Mouse (Mus musculus) neutrophil, adult 5-6 weeks (primary cell): ENCODE results near the gene Rplp0. TPM values are rescaled to one million over a fixed set of nuclear protein-coding genes. Genes with fewer than 3 reads are reported as not detected.

Experiments
- ATAC-seq: fragments of 151-379, 151-347 bp; 2 replicates; pipeline ENCODE4 v1.8.0; 2017; ENCODE audit warnings: mild to moderate bottlenecking, moderate TSS enrichment; ENCODE audit not compliant: insufficient number of reproducible peaks, poor library complexity, low FRiP score, severe bottlenecking; ENCODE audit errors: extremely low read depth
- total RNA-seq: library from RNA; stranded (forward); fragments of 200-1000 nt; gene quantifications from 2 replicates; pipeline ENCODE4 v1.2.3, GENCODE M21; 2017

Gene Rplp0
- total RNA-seq, 1 experiment from 2014 or later: 808 TPM

DNA sequence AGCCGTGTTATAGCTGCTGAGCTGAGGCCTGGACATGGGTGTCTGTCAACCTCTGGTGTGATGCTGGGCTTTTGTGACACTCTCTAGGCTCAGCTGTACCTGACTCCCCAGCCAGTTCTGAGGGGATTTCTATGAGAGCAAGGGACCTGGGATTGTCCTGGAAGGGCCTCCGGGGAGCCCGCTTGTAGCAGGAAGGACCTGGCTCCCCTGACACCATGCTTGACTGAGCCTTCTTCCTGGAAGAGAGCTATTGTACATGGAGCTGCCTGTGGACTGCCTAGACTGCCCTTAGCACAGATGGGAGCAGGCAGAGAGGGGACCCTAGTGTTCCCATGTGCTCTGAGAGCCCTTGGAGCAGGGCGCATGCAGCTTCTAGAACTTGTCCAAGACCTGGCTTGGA is 33.9 kb upstream of the Rplp0 start:
- ATAC-seq: no peak

DNA sequence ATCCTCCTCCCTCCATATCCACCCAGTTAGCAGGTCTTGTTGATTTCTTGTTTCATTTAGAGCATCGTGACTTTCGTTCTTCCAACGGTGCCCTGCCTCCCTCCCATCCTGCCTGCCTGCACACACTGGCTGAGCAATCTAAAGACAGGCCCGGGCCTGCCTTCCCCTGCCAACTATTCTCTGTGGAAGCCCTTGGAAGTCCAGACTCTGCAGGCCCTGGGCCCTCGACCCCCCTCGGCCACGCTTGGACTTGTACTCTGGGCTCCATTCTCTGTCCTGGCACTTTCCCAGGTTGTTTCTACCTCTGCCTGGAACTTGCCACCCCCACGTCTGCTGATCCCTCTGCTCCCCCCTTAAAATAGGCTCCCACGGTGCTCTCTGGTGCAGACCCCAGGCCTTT is 33.3 kb upstream of the Rplp0 start:
- ATAC-seq: no peak

GRCm38 (mm10) chr5:115526456-115527202 is 32.6 kb upstream of the Rplp0 start:
- ATAC-seq: no peak

DNA sequence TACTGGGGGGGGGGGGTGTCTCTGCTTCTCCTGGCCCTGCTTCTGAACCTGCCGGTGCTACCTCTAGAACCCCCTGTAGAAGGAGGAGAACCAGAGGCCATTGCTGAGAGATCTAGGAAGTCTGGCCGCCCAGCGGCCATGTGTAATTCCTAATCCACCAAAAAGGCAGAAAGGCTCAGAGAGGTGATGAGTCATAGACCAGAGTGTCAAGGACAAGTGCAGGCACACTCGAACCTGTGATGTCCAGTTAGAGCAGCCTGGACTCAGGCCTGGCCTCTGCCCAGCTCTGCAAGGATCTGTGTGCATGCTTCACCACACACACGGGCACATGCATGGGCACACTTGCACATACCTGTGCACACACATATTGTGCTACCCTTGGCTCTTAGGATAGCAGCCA is 31.1 kb upstream of the Rplp0 start:
- no peak for ATAC-seq

DNA sequence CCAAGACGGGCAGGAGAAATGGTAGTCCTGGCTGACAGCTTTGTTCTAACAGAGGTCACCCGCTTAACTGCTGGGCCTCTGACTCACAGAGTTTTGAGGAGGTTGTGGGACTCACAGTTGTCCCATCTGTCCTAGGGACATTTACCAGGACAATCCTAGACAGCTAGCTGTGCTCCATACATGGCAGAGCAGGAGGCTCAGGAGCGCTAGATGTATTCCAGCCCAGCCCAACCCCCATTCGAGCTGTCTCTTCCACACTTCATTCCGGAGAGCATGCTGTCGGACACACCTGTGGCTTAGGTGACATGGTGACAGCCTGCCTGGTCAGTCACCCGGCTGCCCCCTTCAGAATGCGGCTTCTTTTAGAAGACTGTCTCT is 29.9 kb upstream of the Rplp0 start:
- no peak for ATAC-seq

DNA sequence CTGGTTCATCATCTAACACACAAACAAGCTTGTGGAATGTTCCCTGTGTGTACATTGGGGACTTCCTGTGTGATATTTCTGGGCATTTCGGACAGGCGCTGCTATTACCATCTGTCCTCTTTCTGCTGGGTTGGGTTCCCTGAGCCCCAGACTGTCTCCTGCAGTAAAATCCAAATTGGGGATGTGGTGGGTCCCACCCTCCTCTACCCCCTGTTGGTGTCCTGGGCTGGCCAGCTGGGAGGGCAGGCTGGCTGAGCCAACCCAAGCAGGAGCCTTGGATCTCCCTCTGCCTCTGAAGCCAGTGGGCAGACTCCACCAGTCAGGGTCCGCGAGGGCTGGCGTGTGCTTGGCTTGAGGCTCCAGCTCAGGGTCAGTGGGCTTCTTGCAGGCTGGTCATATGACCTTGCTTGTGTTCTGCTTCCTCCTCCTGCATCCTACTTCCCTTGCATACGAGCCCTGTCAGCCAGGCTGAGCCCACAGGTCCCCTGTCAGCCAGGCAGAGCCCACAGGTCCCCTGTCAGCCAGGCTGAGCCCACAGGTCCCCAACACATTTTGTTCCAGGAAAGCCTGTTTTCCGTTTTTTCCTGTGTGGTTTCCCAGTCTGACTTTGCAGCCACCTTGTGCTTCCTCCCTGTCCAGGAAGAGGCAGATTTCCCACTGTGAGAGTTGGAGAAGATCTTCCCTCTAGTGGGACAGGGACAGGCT is 29.4 kb upstream of the Rplp0 start:
- peak; percentile 40 for ATAC-seq

GRCm38 (mm10) chr5:115530447-115530809 is 28.8 kb upstream of the Rplp0 start:
- ATAC-seq: no peak

DNA sequence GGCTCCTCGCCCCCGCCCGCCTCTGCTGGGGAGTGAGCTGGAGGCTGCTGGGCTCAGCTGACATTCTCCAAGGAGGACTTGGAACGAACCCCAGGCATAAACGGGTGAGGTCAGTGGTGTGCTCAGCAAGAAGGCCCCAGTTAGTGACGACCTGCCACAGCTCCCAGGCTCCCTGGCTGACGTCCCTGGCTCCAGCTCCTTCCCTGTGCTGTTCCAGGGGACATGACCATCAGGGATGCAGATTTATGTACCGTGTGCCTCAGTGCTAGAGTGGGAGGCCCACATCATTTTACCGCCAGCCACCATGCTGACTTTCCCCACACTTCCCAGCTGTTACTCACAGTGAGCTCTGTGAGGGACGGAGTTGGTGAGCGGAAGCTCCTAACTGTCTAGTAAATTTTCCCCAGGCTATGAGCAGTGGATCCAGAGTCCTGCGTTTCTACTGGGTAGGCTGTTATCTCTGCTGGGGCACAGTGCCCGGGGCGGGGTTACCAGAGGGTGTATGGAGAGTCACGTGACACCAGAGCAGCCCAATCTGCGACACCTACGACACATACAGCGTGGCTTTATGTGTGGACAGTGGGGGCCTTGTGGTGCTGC is 27.5 kb upstream of the Rplp0 start:
- ATAC-seq: no peak

DNA sequence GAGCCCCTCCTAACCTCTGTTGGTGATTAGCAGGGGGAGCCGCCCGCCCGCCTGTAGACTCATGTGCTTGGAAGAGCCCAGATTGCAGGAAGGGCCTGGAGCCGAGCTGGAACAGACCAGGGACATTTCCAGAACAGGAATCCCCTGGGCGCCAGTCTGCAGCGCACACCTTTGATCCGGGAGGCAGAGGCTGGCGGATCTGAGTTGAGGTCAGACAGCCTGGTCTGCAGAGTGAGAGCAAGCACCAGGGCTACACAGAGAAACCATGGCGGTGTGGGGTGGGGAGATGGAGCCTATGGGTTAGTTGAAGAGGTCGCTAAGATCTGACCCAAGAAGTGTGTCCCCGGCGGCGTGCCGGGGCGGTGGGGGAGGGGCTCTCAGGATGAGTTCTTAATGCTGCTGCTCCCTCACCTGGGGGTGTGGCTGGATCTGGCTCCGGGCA is 25.0 kb upstream of the Rplp0 start:
- ATAC-seq: no peak

GRCm38 (mm10) chr5:115534856-115535255 is 24.4 kb upstream of the Rplp0 start:
- peak; percentile 38 for ATAC-seq

DNA sequence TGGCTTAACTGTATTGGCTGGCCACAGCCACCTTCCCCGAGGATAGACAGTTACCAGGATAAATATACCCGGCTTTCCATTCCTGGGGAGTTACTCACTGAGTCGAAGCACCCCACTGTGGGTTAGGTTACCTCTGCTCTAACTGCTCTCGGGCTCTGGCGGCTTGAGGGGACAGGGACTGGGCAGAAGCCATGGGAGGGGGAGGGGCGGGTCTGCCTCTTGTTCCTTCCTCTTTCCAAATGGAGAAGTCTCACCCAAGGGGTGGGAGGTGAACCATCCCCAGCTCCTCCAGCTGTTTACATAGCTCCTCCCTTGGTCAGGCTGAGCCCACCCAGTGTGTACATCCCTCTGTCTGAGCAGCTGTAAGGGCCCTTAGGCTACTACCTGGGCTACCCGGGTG is 23.6 kb upstream of the Rplp0 start:
- ATAC-seq: peak; percentile 46

GRCm38 (mm10) chr5:115538017-115538692 is 21.1 kb upstream of the Rplp0 start:
- no peak for ATAC-seq

DNA sequence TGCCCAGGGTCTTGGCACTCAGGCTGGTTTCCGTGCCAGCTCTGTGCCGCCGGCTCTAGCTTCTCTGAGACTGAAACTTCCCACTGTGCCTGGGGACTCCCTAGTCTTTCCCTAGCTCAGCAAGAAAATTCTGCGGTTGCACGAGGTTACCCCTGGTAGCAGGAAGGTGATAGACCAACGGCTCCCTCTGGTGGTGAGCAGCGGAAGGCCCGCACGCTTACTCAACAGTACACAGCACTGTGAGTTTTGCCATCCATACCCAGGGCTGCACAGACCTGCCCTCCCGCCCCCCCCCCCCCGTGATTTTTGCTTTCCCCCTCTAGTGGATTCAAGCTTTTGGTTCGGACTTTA is 20.6 kb upstream of the Rplp0 start:
- ATAC-seq: peak; percentile 58

- peak; percentile 58 for ATAC-seq
These were observed 16.5 kb upstream of the Rplp0 start for GRCm38 (mm10) chr5:115542635-115543384.

DNA sequence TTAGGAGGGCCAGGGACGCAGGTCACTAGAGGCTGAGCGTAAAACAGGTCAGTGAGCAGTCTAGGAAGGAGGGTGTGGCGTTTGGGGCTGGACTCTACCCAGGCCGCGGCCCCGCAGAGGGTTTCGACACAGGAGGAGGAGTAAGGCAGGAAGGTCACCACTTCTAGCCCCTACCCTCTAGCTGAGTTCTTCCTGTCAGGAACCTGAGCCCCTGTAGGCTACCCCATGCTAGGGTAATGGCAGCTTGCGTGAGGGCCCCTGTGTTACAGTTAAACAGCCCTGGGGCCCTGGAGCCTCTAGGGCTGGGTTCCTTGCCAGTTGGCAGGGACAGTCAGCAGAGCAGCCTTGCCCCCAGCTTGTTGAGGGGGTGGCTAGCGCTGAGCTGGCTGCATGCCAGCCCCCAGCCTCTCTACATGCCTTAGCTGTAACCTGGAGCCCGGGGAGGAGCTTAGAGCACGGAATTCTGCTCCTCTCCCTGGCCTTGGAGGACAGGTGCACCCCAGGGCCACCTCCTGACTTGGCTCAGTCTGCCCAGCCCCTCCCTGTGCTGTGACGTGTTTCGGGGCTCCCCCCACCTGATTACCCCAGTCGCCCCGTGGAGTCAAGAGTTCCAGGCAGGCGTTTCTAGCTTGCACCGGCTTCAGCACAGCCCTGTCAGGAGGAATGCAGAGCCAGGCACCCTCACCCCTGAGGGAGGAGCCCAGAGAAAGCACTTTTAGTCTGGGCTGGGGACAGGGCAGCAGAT is 15.6 kb upstream of the Rplp0 start:
- ATAC-seq: peak; percentile 56

DNA sequence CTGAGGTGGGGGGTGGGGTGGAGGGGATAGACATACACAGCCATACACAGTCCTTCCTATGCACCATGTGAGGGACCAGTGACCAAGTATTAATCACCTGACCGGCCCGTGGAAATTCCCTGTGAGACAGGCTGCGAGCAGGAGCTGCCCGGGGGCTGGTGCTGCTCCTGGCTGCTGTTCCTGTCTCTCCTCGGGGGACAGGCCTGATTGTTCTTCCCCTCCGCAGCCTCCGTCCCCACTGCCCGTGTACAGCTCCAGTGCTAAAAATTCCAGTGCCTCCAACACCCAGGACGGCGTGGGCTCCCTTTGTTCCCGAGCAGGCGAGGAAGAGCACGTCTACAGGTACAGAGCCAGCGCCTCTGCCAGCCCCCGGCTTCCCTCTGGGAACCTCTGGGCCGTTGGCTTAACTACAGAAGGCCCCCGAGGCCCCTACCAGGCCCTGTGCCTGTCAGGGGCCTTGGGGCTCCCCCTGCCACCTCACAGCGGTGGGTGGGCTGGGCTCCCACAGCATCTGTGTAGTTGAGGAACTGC is 14.5 kb upstream of the Rplp0 start:
- no peak for ATAC-seq

DNA sequence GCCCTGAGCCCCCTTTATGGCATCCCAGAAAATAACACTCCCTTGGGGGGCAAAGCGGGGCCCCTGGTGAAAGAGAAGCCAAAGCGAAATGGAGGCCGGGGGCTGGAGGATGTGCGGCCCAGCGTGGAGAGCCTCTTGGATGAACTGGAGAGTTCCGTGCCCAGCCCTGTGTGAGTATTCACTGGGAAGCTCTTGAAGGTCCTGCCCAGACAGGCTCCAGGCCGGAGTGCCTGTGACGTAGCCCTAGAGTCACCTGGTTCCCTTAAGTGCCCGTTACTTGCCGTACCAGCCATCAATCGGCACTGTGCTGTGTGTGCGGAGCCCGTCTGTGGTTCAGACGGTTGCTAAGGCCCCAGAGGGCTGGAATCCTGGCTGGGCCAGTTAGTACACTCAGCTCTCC is 13.6 kb upstream of the Rplp0 start:
- ATAC-seq: no peak

- no peak for ATAC-seq
These were observed 12.7 kb upstream of the Rplp0 start for GRCm38 (mm10) chr5:115546536-115546935.
